Mouse (Mus musculus): ENCODE results near the gene Gm13697. TPM values are rescaled to one million over a fixed set of nuclear protein-coding genes. Genes with fewer than 3 reads are reported as not detected.

Gene Gm13697
- total RNA-seq, 2 experiments from 2014 or later = 1.4 to 1.7 TPM

- no peak for DNase-seq (ENCODE audit: low spot score in 2 of 2)
Measured at GRCm38 (mm10) chr2:84032505-84032904, 48.0 kb downstream of the Gm13697 start.

DNA sequence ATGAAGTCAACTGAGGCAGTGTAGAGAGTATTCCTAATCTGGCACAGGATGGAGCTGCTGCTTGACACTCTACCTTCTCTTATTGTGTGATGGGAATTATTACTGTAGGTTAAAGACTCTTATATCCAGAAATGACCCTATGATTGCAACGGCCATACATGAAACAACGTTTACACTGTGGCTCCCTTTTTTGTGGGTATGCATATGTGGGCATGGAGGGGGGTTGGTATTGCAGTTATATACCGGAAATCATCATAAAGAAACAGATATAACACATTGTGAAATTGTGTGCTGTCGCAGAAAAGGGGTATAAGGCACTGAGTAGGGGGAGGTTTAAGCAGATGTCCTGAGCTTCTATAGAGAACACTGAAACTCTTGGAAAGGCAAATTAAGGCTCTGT is 51.5 kb downstream of the Gm13697 start:
- DNase-seq (ENCODE audit: low spot score in 2 of 2) = no peak

Other genes with a start within 250 kb of the Gm13697 start
- 100 to 1,000 TPM; 174 to 201 TPM for gene Fam171b, start 172.1 kb upstream of the Gm13697 start, total RNA-seq (2021)
- not detected for gene Zswim2, start 43.5 kb upstream of the Gm13697 start, total RNA-seq (2021)
- gene Gm13698, start 29.1 kb upstream of the Gm13697 start, total RNA-seq (2021) = 1 to 10 TPM; 1.4 to 1.7 TPM
- gene Gm13693, start 23.2 kb upstream of the Gm13697 start, total RNA-seq (2021) = 1 to 10 TPM; 1.4 to 1.7 TPM
- gene Gm13695, start 17.4 kb upstream of the Gm13697 start, total RNA-seq (2021) = 1 to 10 TPM in 1 of 2 experiments, not detected in 1; 1.4 TPM
- 1 to 10 TPM; 1.4 to 1.7 TPM for gene Gm13696, start 11.6 kb upstream of the Gm13697 start, total RNA-seq (2021)
- 1 to 10 TPM; 1.4 to 1.7 TPM for gene Gm13694, start 5.8 kb upstream of the Gm13697 start, total RNA-seq (2021)
- 1 to 10 TPM; 1.4 to 1.7 TPM for gene Gm13691, start 5.8 kb downstream of the Gm13697 start, total RNA-seq (2021)